Mouse (Mus musculus) intestine, embryonic 15.5 days (tissue): ENCODE data around the gene Vmn1r24. TPM values are rescaled to one million over a fixed set of nuclear protein-coding genes. Genes with fewer than 3 reads are reported as not detected.
"Not testable (repeated sequence)": the region's sequence is repeated elsewhere in the genome, so short reads cannot be mapped to it uniquely, and the experiment has no call there.

Source experiments
- ATAC-seq: fragments of 200-750 bp; cut with Nextera tagmentation; 2 replicates; pipeline ENCODE4 v1.8.0; 2017; ENCODE audit warnings: moderate TSS enrichment, moderate library complexity
- H3K27ac ChIP-seq: fragments of 300-500 bp; sonication (generic); 2 replicates; pipeline ENCODE4 v1.5.1; 2015; ENCODE audit warnings: mild to moderate bottlenecking, inconsistent platforms
- H3K27me3 ChIP-seq: fragments of 300-500 bp; sonication (generic); replicated peaks from 2 replicates; pipeline ENCODE4 v1.6.1; 2015; ENCODE audit warnings: inconsistent platforms
- H3K36me3 ChIP-seq: fragments of 300-500 bp; sonication (generic); 2 replicates; pipeline ENCODE4 v1.6.1; 2015; ENCODE audit warnings: inconsistent platforms
- H3K4me1 ChIP-seq: fragments of 300-500 bp; sonication (generic); replicated peaks from 2 replicates; pipeline ENCODE4 v1.6.1; 2015; ENCODE audit warnings: inconsistent platforms
- H3K4me2 ChIP-seq: fragments of 300-500 bp; sonication (generic); replicated peaks from 2 replicates; pipeline ENCODE4 v1.6.1; 2015; ENCODE audit warnings: mild to moderate bottlenecking, inconsistent platforms
- H3K4me3 ChIP-seq: fragments of 300-500 bp; sonication (generic); replicated peaks from 2 replicates; pipeline ENCODE4 v1.5.1; 2015; ENCODE audit warnings: inconsistent platforms
- H3K9ac ChIP-seq: fragments of 300-500 bp; sonication (generic); 2 replicates; pipeline ENCODE4 v1.6.1; 2015; ENCODE audit warnings: inconsistent platforms
- H3K9me3 ChIP-seq: fragments of 300-500 bp; sonication (generic); 2 replicates; pipeline ENCODE4 v1.6.1; 2016; ENCODE audit warnings: inconsistent platforms
- WGBS: fragments of 180-500 bp; shearing (Covaris S2); methylation state at CpG from one replicate; pipeline ENCODE4 v1.1.7; 2015; 5-methylcytosine and 5-hydroxymethylcytosine counted together
- polyA plus RNA-seq: library from polyadenylated mRNA; unstranded; fragments of >200 nt; fragmentation: Nextera tagmentation; extraction: Ambion mirVana; gene quantifications from 2 replicates; pipeline ENCODE4 v1.2.1, GENCODE M21; 2015

Gene Vmn1r24
- not detected in 2 replicates for polyA plus RNA-seq

DNA sequence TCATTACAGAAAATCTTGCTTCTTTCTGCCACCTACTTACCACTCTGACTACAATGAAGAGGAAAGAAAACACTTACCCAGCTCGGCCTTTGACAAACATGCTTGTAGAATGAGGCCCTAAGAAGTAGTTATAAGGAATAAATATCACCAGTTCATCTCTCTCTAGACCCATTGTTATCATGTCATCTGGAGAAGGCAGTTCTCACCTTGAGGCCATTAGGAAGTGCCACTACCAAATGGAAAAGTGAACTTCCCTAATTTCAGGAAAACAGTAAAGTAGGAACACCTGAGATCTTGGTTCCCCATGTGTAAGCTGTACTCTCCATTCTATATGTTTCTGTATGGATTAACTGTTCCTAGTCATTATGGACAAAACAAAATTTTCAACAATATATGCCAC lies at the start of gene Vmn1r24:
TSS of gene Vmn1r24 (minus strand) at position 101 of the 400 bp plus-strand sequence.
- H3K27me3 ChIP-seq, H3K27ac ChIP-seq, H3K4me1 ChIP-seq, H3K4me3 ChIP-seq, H3K4me2 ChIP-seq, H3K36me3 ChIP-seq, H3K9ac ChIP-seq, H3K9me3 ChIP-seq, ATAC-seq: not testable (repeated sequence)
- 81% methylated on average over 1 of the region's 1 CpGs for WGBS

DNA sequence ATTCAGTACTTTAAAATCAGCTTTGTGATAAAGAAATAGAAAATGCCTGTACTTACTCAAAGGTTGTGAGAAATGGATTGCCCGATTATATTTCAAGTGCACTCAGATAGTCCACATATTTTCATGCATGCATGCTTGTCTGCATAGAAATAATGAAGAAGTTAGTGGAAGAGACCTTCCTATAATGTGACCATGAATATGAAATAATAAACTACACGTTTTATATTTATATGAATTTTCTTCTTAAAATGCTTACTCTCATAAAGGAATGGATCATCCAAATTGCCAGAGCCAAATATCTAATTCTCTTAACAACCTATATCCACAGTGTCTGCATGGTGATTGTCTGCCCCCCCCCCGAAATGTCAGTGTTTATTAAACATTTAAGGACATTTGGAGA lies 19.4 kb upstream of the Vmn1r24 start, which contains the start of gene Vmn1r25:
TSS of gene Vmn1r25 (minus strand) at position 101 of the 400 bp plus-strand sequence.
- Histone ChIP-seq H3K9me3 (no peaks in the 10 kb centered on the region), H3K4me1 (no peaks in the 10 kb centered on the region), H3K4me3 (no peak within 1 kb of the TSS), H3K9ac (no peak within 1 kb of the TSS), H3K27ac (no peak within 1 kb of the TSS), H3K27me3 (no peaks in the 10 kb centered on the region), H3K36me3 (no peaks in the 10 kb centered on the region), H3K4me2 (no peak within 1 kb of the TSS)
- 60% methylated on average over 3 of the region's 3 CpGs for WGBS
- ATAC-seq = no peak

DNA sequence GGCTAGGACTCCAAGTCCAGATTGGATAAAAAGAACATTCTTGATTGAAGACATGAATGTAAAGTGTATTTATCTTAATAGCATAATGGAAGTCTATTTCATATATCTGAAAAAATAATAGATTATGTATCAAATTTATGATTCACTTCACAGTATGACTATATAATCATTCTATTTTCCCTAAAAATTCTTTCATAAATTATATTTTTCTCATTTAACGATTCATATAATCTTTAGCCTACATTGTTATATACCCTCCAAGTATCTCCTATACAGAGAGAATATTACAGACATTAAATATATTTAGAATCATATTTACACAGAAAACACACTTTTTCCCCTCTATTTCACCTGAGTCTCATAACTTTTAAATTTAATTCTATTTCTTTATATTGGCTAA lies 34.6 kb downstream of the Vmn1r24 start, which contains the start of gene Vmn1r23:
TSS of gene Vmn1r23 (minus strand) at position 101 of the 400 bp plus-strand sequence.
- no peaks in the 10 kb centered on the region for H3K4me1 ChIP-seq
- H3K27ac ChIP-seq = no peak within 1 kb of the TSS
- no peak within 1 kb of the TSS for H3K9ac ChIP-seq
- no peak for ATAC-seq
- H3K4me3 ChIP-seq = no peak within 1 kb of the TSS
- no peaks in the 10 kb centered on the region for H3K27me3 ChIP-seq
- H3K36me3 ChIP-seq = no peaks in the 10 kb centered on the region
- WGBS = 89% methylated on average over 1 of the region's 1 CpGs
- no peak within 1 kb of the TSS for H3K4me2 ChIP-seq
- no peaks in the 10 kb centered on the region for H3K9me3 ChIP-seq

DNA sequence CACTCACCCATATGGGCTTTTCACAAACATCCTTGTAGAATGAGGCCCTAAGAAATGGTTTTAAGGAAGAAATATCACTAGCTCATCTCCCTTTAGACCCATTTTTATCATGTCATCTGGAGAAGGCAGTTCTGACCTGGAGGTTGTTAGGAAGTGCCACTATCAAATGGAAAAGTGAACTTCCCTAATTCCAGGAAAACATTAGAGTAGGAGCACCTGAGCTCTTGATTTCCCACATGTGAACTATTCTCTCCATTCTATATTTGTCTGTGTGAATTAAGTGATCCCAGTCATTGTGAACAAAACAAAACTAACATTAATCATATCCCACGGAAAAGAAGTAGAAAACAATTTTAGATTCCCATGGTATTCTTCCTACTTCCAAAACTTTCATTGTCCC lies 53.4 kb downstream of the Vmn1r24 start, which contains the start of gene Vmn1r22:
TSS of gene Vmn1r22 (minus strand) at position 101 of the 400 bp plus-strand sequence.
- H3K4me1 ChIP-seq = no peaks in the 10 kb centered on the region
- no peaks in the 10 kb centered on the region for H3K9me3 ChIP-seq
- H3K4me2 ChIP-seq = no peak within 1 kb of the TSS
- no peak within 1 kb of the TSS for H3K4me3 ChIP-seq
- ATAC-seq = no peak
- H3K27ac ChIP-seq = no peak within 1 kb of the TSS
- H3K9ac ChIP-seq = no peak within 1 kb of the TSS
- H3K36me3 ChIP-seq = no peaks in the 10 kb centered on the region
- H3K27me3 ChIP-seq = no peaks in the 10 kb centered on the region
- 79% methylated on average over 1 of the region's 1 CpGs for WGBS

Other genes with a start within 250 kb of the Vmn1r24 start
- gene Vopp1, start 136.3 kb downstream of the Vmn1r24 start, polyA plus RNA-seq = 30.9 and 32.3 TPM in 2 replicates
- not detected in 2 replicates for gene Vmn1r21, start 111.2 kb downstream of the Vmn1r24 start, polyA plus RNA-seq
- gene Vmn1r22, start 53.5 kb downstream of the Vmn1r24 start, polyA plus RNA-seq = not detected in 2 replicates
- not detected in 2 replicates for gene Vmn1r23, start 34.7 kb downstream of the Vmn1r24 start, polyA plus RNA-seq
- not detected in 2 replicates for gene Vmn1r25, start 19.3 kb upstream of the Vmn1r24 start, polyA plus RNA-seq
- gene Vmn1r26, start 53.7 kb upstream of the Vmn1r24 start, polyA plus RNA-seq = not detected in 2 replicates